Comparison of ENCODE assay signal across 13 mouse cellular contexts in genomic region chr16:23258429-23258822, GRCm38 (mm10). TPM values are rescaled to one million over a fixed set of nuclear protein-coding genes. Genes with fewer than 3 reads are reported as not detected.
DNase-seq lines count a peak whose midpoint lies in the region; ATAC-seq and TF ChIP-seq lines count a peak whose summit lies in the region.
"Had no signal": no experiment of that assay in that cellular context is flagged by ENCODE, and none has a peak within 500 bp of the region (broad histone marks: within the 10 kb centered on the region; RNA-seq: fewer than 3 reads in every experiment).

No protein-coding gene starts in this region.

- H3K36me3 ChIP-seq in intestine, embryonic 16.5 days (ENCODE audit: control insufficient read depth, insufficient read depth, low read length), result no peaks in the 10 kb centered on the region
- H3K36me3 ChIP-seq in intestine, postnatal 0 days (ENCODE audit: control insufficient read depth, insufficient read depth), result no peaks in the 10 kb centered on the region
- no peaks in the 10 kb centered on the region for H3K36me3 ChIP-seq in embryonic facial prominence, embryonic 13.5 days
- no peaks in the 10 kb centered on the region; the same call in none of the 2 replicates for H3K36me3 ChIP-seq in limb, embryonic 13.5 days
- 0 out of 2 replicates have a peak, but pooled peaks cover 6% of the 10 kb centered on the region for H3K36me3 ChIP-seq in liver, postnatal 0 days (replicated peaks; ENCODE audit: insufficient read depth, low read length)
- H3K36me3 ChIP-seq: liver, embryonic 13.5 days had no signal

- no peaks in the 10 kb centered on the region for H3K27me3 ChIP-seq in intestine, embryonic 16.5 days (replicated peaks; ENCODE audit: control insufficient read depth, insufficient read depth, low read length)
- H3K27me3 ChIP-seq in intestine, postnatal 0 days (replicated peaks; ENCODE audit: control insufficient read depth, insufficient read depth, low read length), result no peaks in the 10 kb centered on the region
- H3K27me3 ChIP-seq in embryonic facial prominence, embryonic 13.5 days, result no peaks in the 10 kb centered on the region
- H3K27me3 ChIP-seq in limb, embryonic 13.5 days, result no peaks in the 10 kb centered on the region
- no peaks in the 10 kb centered on the region; the same call in 1 of the 2 replicates for H3K27me3 ChIP-seq in liver, postnatal 0 days (ENCODE audit: insufficient read depth, low read length)

- no peak for TF ChIP-seq CTCF in intestine, postnatal 0 days (IDR thresholded peaks at IDR 0.05; ENCODE audit: low read depth)
- no peak for TF ChIP-seq CTCF in brain, embryonic 14.5 days (IDR thresholded peaks at IDR 0.05; ENCODE audit: borderline replicate concordance, extremely low read depth, insufficient read depth, insufficient read length)
- TF ChIP-seq CTCF in liver, postnatal 0 days (IDR thresholded peaks at IDR 0.05; ENCODE audit: low read depth), result no peak

- 49% methylated on average over 7 of the region's 7 CpGs for WGBS in intestine, embryonic 16.5 days
- WGBS in intestine, postnatal 0 days, result 61% methylated on average over 7 of the region's 7 CpGs
- 8% methylated on average over 7 of the region's 7 CpGs for WGBS in embryonic facial prominence, embryonic 13.5 days
- 22% methylated on average over 7 of the region's 7 CpGs for WGBS in limb, embryonic 13.5 days
- WGBS in liver, postnatal 0 days (ENCODE audit: insufficient replicate concordance), result 48% methylated on average over 7 of the region's 7 CpGs

- no peaks in the 10 kb centered on the region for H3K9me3 ChIP-seq in intestine, embryonic 16.5 days (ENCODE audit: control insufficient read depth, low read length)
- no peaks in the 10 kb centered on the region for H3K9me3 ChIP-seq in intestine, postnatal 0 days (ENCODE audit: control insufficient read depth)
- no peaks in the 10 kb centered on the region for H3K9me3 ChIP-seq in embryonic facial prominence, embryonic 13.5 days
- H3K9me3 ChIP-seq in limb, embryonic 13.5 days, result no peaks in the 10 kb centered on the region
- no peaks in the 10 kb centered on the region for H3K9me3 ChIP-seq in liver, postnatal 0 days (ENCODE audit: low read length)
- H3K9me3 ChIP-seq: liver, embryonic 13.5 days had no signal

- H3K9ac ChIP-seq in intestine, embryonic 16.5 days (ENCODE audit: low read depth, low read length), result no peak overlapping the region
- H3K9ac ChIP-seq in intestine, postnatal 0 days (ENCODE audit: low read depth, low read length), result no peak overlapping the region
- H3K9ac ChIP-seq in embryonic facial prominence, embryonic 13.5 days, result no peak overlapping the region
- H3K9ac ChIP-seq in limb, embryonic 13.5 days, result no peak overlapping the region
- H3K9ac ChIP-seq in liver, postnatal 0 days (replicated peaks), result no peak overlapping the region
- H3K9ac ChIP-seq: liver, embryonic 13.5 days had no signal

- no peak overlapping the region for H3K4me2 ChIP-seq in intestine, embryonic 16.5 days (ENCODE audit: low read depth, low read length)
- H3K4me2 ChIP-seq in intestine, postnatal 0 days (replicated peaks; ENCODE audit: low read depth), result no peak overlapping the region
- no peak overlapping the region for H3K4me2 ChIP-seq in embryonic facial prominence, embryonic 13.5 days
- no peak overlapping the region for H3K4me2 ChIP-seq in limb, embryonic 13.5 days (replicated peaks)
- H3K4me2 ChIP-seq in liver, postnatal 0 days (ENCODE audit: low read depth, low read length), result no peak overlapping the region
- H3K4me2 ChIP-seq: liver, embryonic 13.5 days had no signal

- no peak overlapping the region for H3K4me3 ChIP-seq in intestine, embryonic 16.5 days (ENCODE audit: low read length)
- H3K4me3 ChIP-seq in intestine, postnatal 0 days (ENCODE audit: low read depth, low read length), result no peak overlapping the region
- H3K4me3 ChIP-seq in embryonic facial prominence, embryonic 13.5 days, result no peak overlapping the region
- H3K4me3 ChIP-seq in limb, embryonic 13.5 days, result no peak overlapping the region
- H3K4me3 ChIP-seq in liver, postnatal 0 days (ENCODE audit: low read depth, low read length), result no peak overlapping the region
- H3K4me3 ChIP-seq: liver, embryonic 13.5 days had no signal

- TF ChIP-seq POLR2A in brain, embryonic 14.5 days (IDR thresholded peaks at IDR 0.05; ENCODE audit: borderline replicate concordance, extremely low read depth, insufficient read depth, insufficient read length, poor library complexity, severe bottlenecking), result no peak

- H3K4me1 ChIP-seq in intestine, embryonic 16.5 days (ENCODE audit: control insufficient read depth, insufficient read depth, low read length), result peaks cover 4% of the 10 kb centered on the region; the same call in 1 of the 2 replicates
- H3K4me1 ChIP-seq in intestine, postnatal 0 days (replicated peaks; ENCODE audit: control insufficient read depth, insufficient read depth, low read length), result no peaks in the 10 kb centered on the region
- peaks cover 55% of the 10 kb centered on the region for H3K4me1 ChIP-seq in embryonic facial prominence, embryonic 13.5 days
- peaks cover 63% of the 10 kb centered on the region for H3K4me1 ChIP-seq in limb, embryonic 13.5 days
- H3K4me1 ChIP-seq in liver, postnatal 0 days (ENCODE audit: insufficient read depth), result peaks cover 6% of the 10 kb centered on the region; the same call in 1 of the 2 replicates

- ATAC-seq in intestine, embryonic 16.5 days, result peak; percentile 38; the same call in 1 of the 2 replicates
- ATAC-seq in intestine, postnatal 0 days, result no peak
- ATAC-seq in embryonic facial prominence, embryonic 13.5 days (ENCODE audit: insufficient number of reproducible peaks, insufficient read depth, low FRiP score, low TSS enrichment, low read depth), result no peak
- no peak for ATAC-seq in limb, embryonic 13.5 days (ENCODE audit: low FRiP score, low read depth)
- no peak for ATAC-seq in liver, postnatal 0 days
- ATAC-seq: CD4-positive, CD25-positive, alpha-beta regulatory T cell, adult 4 months; inflammation-experienced regulatory T-cells, adult 6 months had no signal

- DNase-seq in brain, embryonic 14.5 days (ENCODE audit: low read depth), result peak; percentile 52
- DNase-seq in layer of hippocampus, adult 9-11 months, result no peak
- DNase-seq in liver, postnatal 0 days, result no peak
- no peak for DNase-seq in layer of hippocampus, adult 11-12 months (ENCODE audit: low spot score)
- DNase-seq: liver, embryonic 13.5 days; spleen, adult 18-20 months; thymus, postnatal 25 days had no signal

- TF ChIP-seq EP300 in liver, postnatal 0 days (IDR thresholded peaks at IDR 0.05; ENCODE audit: low read depth), result no peak

- no peak overlapping the region for H3K27ac ChIP-seq in intestine, embryonic 16.5 days (ENCODE audit: low read length)
- no peak overlapping the region for H3K27ac ChIP-seq in intestine, postnatal 0 days (ENCODE audit: low read depth, low read length)
- 0 out of 2 replicates have a peak overlapping the region, but pooled peaks have one; percentile 57 for H3K27ac ChIP-seq in embryonic facial prominence, embryonic 13.5 days
- H3K27ac ChIP-seq in limb, embryonic 13.5 days, result peak overlapping the region; percentile 28; the same call in 1 of the 2 replicates
- no peak overlapping the region for H3K27ac ChIP-seq in liver, postnatal 0 days (ENCODE audit: low read depth)
- H3K27ac ChIP-seq: liver, embryonic 13.5 days had no signal

RNA-seq across cellular contexts. Expression of gene St6gal1, which starts 33.9 kb away (rescaled TPM):
- polyA plus RNA-seq in intestine, embryonic 16.5 days (2015; fragmentation: Nextera tagmentation; extraction: Ambion mirVana), result 14.3 and 15.1 TPM in 2 replicates
- polyA plus RNA-seq in intestine, postnatal 0 days (2015; fragmentation: Nextera tagmentation; extraction: Ambion mirVana), result 6.0 and 6.8 TPM in 2 replicates
- 31.5 and 35.7 TPM in 2 replicates for polyA plus RNA-seq in brain, embryonic 14.5 days (2012; rRNA removed)
- polyA plus RNA-seq in embryonic facial prominence, embryonic 13.5 days (2015; fragmentation: Nextera tagmentation; extraction: Ambion mirVana), result 17.2 and 19.6 TPM in 2 replicates
- polyA plus RNA-seq in limb, embryonic 13.5 days (2015; fragmentation: Nextera tagmentation; extraction: Ambion mirVana), result 20.3 and 20.6 TPM in 2 replicates
- 17.1 and 17.3 TPM in 2 replicates for polyA plus RNA-seq in liver, postnatal 0 days (2015; fragmentation: Nextera tagmentation; extraction: Ambion mirVana)

Comparison
In these comparisons a context has a peak if more than half of its experiments do, and no peak if none do; other contexts are left out.
1. H3K27ac ChIP-seq: peak in embryonic facial prominence, embryonic 13.5 days (single experiment) and limb, embryonic 13.5 days (single experiment); none in intestine, embryonic 16.5 days (single experiment), intestine, postnatal 0 days (single experiment) and liver, postnatal 0 days (single experiment).